Mouse (Mus musculus): ENCODE results near the gene Gm26920. TPM values are rescaled to one million over a fixed set of nuclear protein-coding genes. Genes with fewer than 3 reads are reported as not detected.

Gene Gm26920
- polyA plus RNA-seq, 2 experiments from 2014 or later = 1.5 to 3.6 TPM

DNA sequence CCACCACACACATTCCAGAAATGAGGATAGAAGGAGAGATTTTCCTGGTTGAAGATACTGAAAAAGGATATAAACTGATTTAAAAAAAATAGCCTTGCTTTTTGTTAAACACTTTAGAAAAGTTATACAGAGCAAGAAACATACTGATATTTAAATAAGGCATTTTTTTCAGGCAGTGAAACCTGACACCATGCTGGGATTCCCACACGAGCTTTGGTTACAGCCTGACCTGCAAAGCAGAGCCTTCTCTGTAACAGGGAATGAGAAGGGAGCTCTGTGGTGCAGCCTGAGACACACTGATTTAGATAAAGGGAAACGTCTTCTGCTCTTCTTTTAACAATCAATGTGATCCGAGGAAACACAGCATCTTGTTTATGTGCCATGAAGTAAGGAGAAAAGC lies 36.6 kb downstream of the Gm26920 start:
- ATAC-seq = no peak

DNA sequence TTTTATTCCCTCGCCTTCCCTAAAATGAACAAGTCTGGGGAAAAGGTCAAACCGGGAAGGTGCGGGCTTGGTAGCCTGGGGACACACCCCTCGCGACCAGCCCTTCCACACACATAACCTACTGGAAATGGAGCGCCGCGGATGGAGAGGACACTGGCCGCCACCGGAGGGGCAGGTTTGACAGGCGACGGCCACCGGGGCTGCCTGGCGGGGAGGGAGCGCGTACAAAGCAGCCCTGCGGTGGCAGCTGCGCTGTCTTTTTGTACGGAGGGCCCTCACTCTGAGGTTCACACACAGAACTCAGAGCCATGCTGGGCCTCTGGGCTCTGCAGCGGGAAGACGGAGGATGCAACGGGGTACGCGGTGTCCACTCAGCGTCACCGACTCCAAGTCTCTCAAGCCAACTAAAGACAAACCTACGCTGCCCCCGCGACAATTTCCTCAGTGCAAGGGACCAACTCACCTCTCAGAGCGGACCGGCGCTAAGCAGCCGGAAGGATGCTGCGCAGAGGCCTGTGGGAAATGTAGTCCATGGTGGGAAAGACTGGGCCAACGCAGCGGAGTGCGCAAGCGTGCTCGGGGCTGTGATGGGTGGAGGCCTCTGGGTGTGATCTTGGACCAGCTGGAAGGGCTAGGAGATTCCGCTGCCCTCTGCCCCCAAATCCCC lies 39.2 kb downstream of the Gm26920 start, which contains the start of gene Zfp14:
TSS of gene Zfp14 (minus strand) at position 499 of the 667 bp plus-strand sequence.
- peak; percentile 99 for ATAC-seq

DNA sequence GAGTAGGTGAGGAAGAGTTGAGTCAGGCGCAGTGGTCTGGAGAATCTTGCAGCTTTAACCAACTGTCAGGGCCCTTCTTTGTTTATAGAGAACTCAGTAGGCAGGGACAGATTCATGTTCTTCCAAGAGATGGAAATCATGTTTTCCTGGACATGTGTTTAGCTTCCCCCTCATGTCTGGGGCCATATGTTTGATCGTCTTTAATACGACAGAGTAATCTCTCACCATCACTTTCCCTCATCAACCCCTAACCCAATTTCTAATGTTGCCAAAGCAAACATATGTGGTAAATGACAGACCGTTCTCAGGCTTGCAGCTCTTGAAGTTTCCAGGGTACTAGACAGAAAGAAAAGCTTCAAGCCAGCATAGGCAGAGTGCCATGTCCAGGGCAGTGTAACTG lies 42.1 kb downstream of the Gm26920 start:
- no peak for ATAC-seq

DNA sequence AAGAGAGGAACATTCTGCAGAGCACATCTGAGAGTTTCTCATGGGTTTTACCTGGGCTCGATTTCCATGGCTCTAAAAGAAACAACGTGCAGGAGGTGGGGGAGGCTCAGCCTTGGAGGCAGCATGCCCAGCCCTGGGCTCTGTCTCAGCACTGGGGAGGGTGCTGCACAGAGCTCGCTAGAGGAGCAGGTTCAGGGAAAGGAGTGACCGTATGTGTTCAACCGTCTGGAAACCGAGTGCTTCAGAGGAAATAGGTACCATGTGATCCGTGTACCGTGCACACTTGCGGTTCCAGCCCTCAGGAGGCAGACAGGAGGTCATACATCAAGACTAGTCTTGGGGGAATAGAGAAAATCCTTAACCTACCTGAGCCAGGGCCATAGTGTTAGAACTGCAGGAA lies 45.9 kb downstream of the Gm26920 start:
- no peak for ATAC-seq

DNA sequence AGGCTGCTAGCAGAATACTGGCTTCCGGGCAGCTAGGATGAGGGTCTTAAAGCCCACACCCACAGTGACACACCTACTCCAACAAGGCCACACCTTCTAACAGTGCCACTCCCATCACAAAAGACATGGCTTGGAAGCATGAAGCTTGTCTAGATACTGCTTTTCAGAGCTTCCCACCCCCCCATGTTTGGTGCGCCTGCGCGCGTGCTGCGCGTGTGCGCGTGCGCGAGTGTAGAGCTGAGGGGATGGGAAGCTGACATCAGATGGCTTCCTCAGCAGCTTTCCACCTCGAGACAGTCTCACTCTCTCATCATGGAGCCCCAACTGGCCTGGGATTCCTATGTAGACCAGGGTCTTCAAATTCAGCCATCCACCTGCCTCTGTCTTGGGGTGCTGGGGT lies 55.9 kb downstream of the Gm26920 start:
- ATAC-seq = no peak

DNA sequence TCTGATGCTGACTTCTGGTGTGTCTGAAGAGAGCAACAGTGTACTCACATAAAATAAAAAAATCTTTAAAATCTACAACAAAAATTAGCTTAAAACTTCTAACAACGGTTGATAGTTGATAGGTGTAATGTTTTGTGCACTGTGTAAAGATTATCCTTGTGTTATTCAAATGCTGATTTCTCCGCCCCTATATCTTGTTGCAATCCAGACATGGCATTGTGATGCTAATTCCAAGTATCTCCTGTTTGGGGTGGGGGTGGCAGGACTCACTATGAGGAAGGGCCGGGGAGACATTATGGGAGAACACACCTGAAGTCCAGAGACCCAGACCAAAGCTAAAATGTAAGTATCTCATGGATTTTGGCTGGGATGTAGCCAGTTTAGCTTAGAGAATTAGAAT lies 58.8 kb downstream of the Gm26920 start:
- ATAC-seq = no peak

DNA sequence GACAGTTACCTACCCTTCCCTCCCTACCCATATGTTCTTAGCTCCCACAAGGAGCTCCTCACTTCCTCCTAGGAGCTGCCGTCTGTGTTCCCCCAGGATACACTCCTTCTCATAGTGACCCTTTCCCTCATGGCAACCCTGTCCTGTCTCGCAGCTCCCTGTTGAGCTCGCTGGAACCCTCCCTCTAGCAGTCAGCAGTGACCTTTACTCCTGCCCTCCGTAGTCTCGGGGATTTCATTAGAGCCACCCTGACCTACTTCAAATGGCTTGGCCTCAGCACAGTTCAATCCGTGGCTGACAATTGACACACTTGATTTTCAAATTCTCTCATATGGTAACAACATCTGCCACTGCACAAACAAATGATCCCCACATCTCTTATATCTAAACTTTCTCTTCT lies 59.5 kb downstream of the Gm26920 start:
- ATAC-seq = no peak

DNA sequence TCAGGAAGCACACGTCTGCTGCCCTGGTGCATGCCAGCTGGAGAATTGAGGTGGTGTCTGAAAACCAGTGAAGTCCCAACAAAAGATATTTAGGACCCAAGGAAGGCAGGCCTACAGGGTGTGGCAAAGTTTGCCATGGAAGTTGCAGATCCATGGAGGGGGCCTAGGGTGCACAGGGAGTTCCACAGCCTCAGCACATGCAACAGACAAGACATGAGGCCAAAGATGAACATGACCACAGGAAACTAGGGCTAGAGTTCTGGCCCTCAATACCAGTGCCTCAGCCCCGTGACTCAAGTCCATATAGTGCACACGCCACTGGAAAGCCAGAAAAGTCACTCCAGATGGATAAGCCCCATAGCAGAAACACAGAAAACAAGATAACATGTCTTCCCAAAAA lies 61.6 kb downstream of the Gm26920 start:
- no peak for ATAC-seq

DNA sequence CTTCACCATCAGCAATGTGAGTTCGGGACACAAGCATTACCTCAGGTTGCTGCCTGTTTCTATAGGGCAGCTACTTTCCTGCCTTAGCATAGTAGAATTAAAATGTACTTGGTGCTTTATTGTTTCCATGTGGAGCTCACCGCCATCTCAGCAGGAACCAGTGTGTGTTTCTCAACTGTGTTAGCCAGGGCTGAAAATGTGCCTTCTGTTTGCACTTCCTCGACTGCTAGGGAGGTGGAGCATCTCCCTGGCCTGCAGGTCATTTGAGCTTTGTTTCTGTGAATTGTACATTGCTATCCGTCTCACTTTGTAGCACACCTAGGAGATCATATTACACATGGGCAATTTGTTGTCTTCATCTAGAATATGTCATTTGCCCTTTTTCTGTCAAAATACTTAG lies 62.9 kb downstream of the Gm26920 start:
- no peak for ATAC-seq

DNA sequence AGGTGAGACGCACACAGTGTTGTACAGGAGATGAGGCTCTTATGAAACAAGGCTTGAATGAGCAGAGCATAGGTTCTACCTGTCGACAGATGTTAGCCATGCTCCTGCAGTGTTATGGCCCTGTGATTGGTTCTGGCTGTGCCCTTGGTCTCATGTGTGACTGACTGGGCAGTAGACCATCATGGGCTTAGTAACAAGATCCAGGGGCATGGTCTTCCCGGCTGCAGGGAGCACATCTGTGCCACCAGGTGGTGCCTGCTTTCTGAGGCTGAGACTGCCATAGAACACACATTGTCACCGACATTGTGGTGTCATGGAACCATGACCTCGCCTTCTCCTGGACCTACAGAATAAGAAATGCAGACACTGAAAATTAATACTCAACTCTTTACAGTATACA lies 64.9 kb downstream of the Gm26920 start:
- ATAC-seq = no peak

DNA sequence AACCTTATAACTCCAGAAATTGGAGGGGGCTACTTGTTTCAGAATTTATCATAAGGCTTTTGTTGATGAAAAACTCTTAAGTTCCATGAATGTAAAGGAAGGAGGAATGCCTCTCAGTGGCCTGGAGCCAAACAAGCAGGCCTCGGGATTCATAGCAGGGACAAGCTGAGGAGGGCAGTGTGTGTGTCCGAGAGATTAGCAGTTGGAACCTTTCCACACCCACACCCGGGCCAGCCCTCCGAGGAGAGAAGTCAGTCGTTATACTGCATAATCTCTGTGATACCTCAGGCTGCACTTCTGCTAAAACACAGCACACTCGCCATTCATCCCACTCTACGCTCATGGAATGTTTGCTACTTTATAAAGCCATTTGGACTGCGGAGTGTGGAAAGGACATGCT lies 66.4 kb downstream of the Gm26920 start:
- ATAC-seq = no peak

DNA sequence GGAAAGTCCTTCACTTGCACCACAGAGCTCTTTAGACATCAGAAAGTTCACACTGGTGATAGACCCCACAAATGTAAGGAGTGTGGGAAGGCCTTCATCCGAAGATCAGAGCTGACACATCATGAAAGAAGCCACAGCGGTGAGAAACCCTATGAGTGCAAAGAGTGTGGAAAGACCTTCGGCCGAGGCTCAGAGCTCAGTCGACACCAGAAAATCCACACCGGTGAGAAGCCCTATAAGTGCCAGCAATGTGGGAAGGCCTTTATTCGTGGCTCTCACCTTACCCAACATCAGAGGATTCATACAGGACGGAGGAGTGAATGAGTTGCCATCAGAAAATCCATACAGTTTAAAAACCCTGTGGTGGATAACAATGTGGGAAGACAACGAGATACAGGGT lies 66.9 kb downstream of the Gm26920 start:
- no peak for ATAC-seq

DNA sequence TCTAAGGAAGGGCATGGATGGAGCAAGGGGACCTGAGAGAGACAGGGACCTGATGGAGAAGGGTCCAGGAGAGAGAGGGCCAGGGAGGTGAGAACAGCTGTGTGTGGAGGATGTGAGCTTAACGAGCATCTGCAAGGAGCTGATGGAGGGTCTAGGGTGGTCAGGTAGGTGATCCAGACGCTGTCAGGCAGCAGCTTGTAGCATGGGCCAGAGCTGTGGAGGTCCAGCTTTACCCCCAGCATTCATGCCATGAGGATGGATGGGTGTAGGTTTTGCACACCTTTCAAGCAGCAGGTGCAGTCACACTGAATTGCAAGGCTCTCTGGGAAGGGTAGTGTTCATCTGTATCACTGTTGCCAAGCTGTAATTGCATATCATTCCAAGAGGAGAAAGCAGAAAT lies 70.7 kb downstream of the Gm26920 start:
- ATAC-seq = no peak

DNA sequence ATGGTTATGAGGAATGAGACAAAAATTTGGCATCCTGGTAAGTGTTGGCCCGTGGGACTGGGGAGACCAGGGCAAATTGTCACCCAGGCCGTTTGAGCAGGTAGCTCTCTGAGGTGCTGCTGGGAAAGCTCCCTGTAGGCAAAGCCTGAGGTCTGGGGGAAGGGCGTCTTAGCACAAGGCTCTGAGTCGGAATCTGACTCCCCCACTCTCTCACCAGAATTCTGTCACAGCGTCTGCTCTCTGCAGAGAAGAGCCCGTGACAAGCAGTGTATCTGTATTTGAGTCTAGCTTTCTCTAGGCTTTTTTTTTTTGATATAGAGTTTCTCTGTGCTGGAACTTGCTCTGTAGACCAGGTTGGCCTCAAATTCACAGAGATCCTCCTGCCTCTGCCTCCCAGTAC lies 73.0 kb downstream of the Gm26920 start:
- ATAC-seq = no peak

DNA sequence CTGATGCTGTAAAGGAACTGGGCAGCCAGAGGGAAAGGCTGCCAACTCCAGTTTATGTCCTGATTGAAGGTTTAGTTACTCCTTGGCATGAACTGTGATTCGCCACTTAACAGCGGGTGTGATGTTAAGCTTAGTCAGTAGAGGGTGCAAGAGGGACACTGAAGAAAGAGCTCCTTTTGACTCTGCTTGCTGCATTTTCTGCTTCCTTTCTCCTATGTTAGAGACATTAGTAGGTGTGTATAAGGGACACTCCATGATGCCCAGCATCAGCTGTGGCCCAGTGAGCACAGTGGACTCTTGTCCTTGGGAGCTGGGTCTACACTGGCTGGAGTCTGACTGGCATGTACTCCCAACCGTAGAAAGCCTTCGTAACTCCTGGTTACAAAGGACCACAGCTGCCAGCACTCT lies 77.2 kb downstream of the Gm26920 start:
- peak; percentile 63 for ATAC-seq

DNA sequence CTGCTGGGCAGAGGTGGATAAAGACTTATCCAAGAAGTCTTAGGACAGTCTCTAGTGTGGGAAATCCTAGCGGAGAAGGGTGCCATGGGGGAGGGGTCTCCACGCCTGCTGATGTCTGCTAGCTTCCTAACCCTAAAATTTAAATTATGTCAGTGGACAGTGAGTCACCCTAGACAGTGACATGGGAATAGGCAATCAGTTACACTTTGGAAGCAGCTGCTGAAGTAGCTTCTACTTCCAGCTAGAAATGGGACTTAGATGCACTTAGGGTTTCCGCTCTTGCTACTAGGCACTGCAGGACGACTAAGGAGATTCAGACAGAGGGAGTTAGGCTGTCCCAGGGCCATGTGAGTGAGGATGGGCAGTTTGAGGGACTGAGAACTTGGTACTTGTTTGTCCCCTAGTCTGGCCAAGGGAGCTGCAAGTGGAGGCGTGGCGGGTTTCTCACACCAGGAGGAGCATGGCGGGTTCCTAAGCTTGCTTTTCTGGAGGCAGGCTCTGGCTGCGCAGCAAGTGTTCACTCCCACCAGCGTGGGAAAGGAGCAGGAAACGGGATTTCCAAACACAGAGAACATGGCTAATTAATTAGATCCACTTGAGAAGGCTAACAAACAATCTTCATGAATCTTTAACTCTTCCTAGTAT lies 79.5 kb downstream of the Gm26920 start:
- no peak for ATAC-seq

DNA sequence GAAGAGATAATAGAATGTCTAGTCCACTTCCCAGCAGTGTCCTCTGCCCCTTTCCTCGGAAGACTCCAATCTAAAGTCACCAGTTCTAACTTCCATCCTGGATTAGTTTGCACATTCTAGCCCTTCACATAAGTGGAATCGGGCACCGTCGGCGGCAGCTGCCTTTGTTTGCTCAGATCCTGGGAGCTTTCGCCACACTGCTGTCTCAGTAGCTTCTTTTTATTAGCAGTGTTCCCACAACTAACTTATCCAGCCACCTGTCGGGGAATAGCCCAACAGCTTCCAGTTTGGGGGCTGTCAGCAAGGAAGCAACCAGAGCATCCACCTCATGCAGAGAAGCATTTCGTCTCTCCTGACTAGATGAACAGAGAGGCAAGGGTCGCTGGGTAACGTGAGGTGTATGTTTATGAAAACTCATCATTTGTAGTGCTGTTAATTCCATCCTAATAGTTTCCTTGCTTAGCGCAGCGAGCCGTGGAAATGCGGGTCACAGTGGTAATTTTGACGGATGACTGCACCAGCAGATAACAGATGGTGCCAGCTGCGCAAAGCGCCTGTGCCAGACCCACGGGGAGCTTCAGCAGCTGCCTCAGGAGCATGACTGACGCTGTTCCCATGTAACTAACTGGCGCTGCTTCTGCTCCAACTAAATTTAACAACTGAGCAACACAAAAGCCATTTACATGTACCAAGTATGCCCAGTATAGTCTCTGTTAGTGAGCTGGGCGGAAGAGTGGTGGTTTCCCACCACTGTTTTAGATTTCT lies 80.7 kb downstream of the Gm26920 start:
- ATAC-seq = no peak

DNA sequence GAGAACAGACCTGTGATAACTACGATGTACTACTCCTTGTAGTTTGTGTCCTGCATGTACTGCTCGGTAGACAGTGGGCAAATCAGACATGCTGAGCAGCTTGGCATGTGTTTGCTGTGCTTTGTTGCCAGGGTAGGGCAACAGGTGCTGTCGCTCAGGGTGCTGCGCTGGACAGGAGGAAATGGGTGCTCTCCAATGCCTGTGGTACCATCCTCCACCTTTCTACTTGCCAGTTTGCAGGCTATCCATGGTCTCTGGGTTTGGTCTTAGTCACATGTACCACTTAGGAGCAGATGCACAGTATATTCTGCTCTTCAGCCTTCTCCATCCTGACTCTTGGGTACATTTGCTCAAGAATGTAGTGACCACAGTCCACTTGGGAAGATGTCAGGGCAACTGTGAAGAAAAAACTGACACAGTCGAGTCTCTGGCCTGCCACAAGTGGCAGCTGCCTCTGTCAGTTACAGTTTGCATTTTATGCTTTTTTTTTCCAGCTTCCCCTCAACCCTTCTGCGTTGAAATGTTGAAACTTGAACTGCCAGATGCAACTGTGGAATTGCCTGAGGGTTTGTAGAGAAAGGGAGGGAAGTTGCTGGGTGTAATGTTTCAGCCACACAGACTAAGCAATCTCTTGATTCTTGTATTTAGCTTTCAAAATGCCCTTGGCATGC lies 82.1 kb downstream of the Gm26920 start:
- no peak for ATAC-seq

DNA sequence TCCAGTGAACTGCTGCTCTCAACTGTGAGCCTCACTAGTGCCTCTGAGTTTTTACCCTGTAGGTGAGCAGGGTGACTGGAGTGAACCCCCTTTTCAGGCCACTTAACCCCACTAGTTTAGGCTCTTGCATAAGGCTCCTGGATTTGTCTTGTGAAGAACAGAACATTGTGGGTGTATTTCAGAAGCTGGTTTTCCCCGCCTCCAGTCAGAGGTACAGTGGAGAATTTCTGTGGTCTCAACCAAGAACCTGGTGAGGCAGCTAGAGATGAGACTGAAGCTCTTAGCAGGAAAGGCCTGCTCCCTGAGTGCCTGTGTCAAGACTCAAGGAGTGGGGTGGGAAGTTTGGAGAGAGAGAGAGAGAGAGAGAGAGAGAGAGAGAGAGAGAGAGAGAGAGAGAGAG lies 82.6 kb downstream of the Gm26920 start:
- ATAC-seq = no peak

Data from CD4-positive, CD25-positive, alpha-beta regulatory T cell, adult 4 months (primary cell).